Mouse (Mus musculus) forebrain, embryonic 13.5 days (tissue): ENCODE results near the gene Vcl. TPM values are rescaled to one million over a fixed set of nuclear protein-coding genes. Genes with fewer than 3 reads are reported as not detected.

ENCODE experiments used
- ATAC-seq: fragments of 200-750 bp; cut with Nextera tagmentation; 2 replicates; pipeline ENCODE4 v1.8.0; 2017
- H3K27ac ChIP-seq: fragments of 300-500 bp; sonication (generic); 2 replicates; pipeline ENCODE4 v1.5.1; 2015; ENCODE audit warnings: inconsistent platforms, mild to moderate bottlenecking, moderate library complexity
- H3K27me3 ChIP-seq: fragments of 300-500 bp; sonication (generic); 2 replicates; pipeline ENCODE4 v1.6.1; 2015; ENCODE audit warnings: mild to moderate bottlenecking, inconsistent platforms
- H3K36me3 ChIP-seq: fragments of 300-500 bp; sonication (generic); 2 replicates; pipeline ENCODE4 v1.6.1; 2015; ENCODE audit warnings: mild to moderate bottlenecking, inconsistent platforms; ENCODE audit not compliant: poor library complexity, severe bottlenecking
- H3K4me1 ChIP-seq: fragments of 300-500 bp; sonication (generic); 2 replicates; pipeline ENCODE4 v1.6.1; 2015; ENCODE audit warnings: inconsistent platforms
- H3K4me2 ChIP-seq: fragments of 300-500 bp; sonication (generic); 2 replicates; pipeline ENCODE4 v1.6.1; 2015; ENCODE audit warnings: inconsistent platforms, mild to moderate bottlenecking, moderate library complexity
- H3K4me3 ChIP-seq: fragments of 300-500 bp; sonication (generic); 2 replicates; pipeline ENCODE4 v1.5.1; 2015; ENCODE audit warnings: mild to moderate bottlenecking, inconsistent platforms
- H3K9ac ChIP-seq: fragments of 300-500 bp; sonication (generic); 2 replicates; pipeline ENCODE4 v1.6.1; 2015; ENCODE audit warnings: mild to moderate bottlenecking, inconsistent platforms
- H3K9me3 ChIP-seq: fragments of 300-500 bp; sonication (generic); replicated peaks from 2 replicates; pipeline ENCODE4 v1.6.1; 2016; ENCODE audit warnings: inconsistent platforms
- WGBS: fragments of 180-500 bp; shearing (Covaris S2); methylation state at CpG from one replicate; pipeline ENCODE4 v1.1.7; 2015; 5-methylcytosine and 5-hydroxymethylcytosine counted together
- polyA plus RNA-seq: library from polyadenylated mRNA; unstranded; fragments of >200 nt; fragmentation: Nextera tagmentation; extraction: Ambion mirVana; gene quantifications from 2 replicates; pipeline ENCODE4 v1.2.1, GENCODE M21; 2015

Gene Vcl
- 8.8 and 8.9 TPM in 2 replicates for polyA plus RNA-seq

- peak within 1 kb of the TSS; percentile 81 for H3K9ac ChIP-seq
- peak; percentile 99 for ATAC-seq
- peak within 1 kb of the TSS; percentile 68 for H3K27ac ChIP-seq
- no peaks in the 10 kb centered on the region for H3K9me3 ChIP-seq
- under 1% methylated on average over 89 of the region's 89 CpGs for WGBS
- H3K27me3 ChIP-seq, result peaks cover 5% of the 10 kb centered on the region; the same call in 1 of the 2 replicates
- H3K36me3 ChIP-seq, result no peaks in the 10 kb centered on the region
- H3K4me2 ChIP-seq, result peak within 1 kb of the TSS; percentile 81
- peak within 1 kb of the TSS; percentile 86 for H3K4me3 ChIP-seq
- H3K4me1 ChIP-seq, result peaks cover 17% of the 10 kb centered on the region
Measured at GRCm38 (mm10) chr14:20928848-20929745, at the start of gene Vcl. TSS of gene Vcl (plus strand) at chr14:20929398.

GRCm38 (mm10) chr14:20884691-20885090, 44.5 kb upstream of the Vcl start:
- Histone ChIP-seq H3K9ac (no peak overlapping the region), H3K27ac (no peak overlapping the region), H3K9me3 (no peaks in the 10 kb centered on the region), H3K4me1 (0 out of 2 replicates have a peak, but pooled peaks cover 5% of the 10 kb centered on the region), H3K4me3 (no peak overlapping the region), H3K4me2 (no peak overlapping the region), H3K27me3 (no peaks in the 10 kb centered on the region), H3K36me3 (no peaks in the 10 kb centered on the region)
- ATAC-seq, result no peak
- WGBS, result 76% methylated on average over 5 of the region's 5 CpGs

GRCm38 (mm10) chr14:20885091-20885888, 43.9 kb upstream of the Vcl start:
- H3K9me3 ChIP-seq, result no peaks in the 10 kb centered on the region
- no peak overlapping the region for H3K4me3 ChIP-seq
- H3K27me3 ChIP-seq, result no peaks in the 10 kb centered on the region
- no peak for ATAC-seq
- no peak overlapping the region for H3K9ac ChIP-seq
- no peaks in the 10 kb centered on the region for H3K36me3 ChIP-seq
- 0 out of 2 replicates have a peak, but pooled peaks cover 5% of the 10 kb centered on the region for H3K4me1 ChIP-seq
- 30% methylated on average over 10 of the region's 10 CpGs for WGBS
- no peak overlapping the region for H3K4me2 ChIP-seq
- H3K27ac ChIP-seq, result 0 out of 2 replicates have a peak overlapping the region, but pooled peaks have one; percentile 6

GRCm38 (mm10) chr14:20886266-20886665, 42.9 kb upstream of the Vcl start:
- H3K27me3 ChIP-seq, result no peaks in the 10 kb centered on the region
- WGBS, result 22% methylated on average over 4 of the region's 4 CpGs
- ATAC-seq, result no peak

GRCm38 (mm10) chr14:20887541-20888085, 41.6 kb upstream of the Vcl start:
- Histone ChIP-seq H3K9me3 (no peaks in the 10 kb centered on the region), H3K27ac (no peak overlapping the region), H3K4me2 (no peak overlapping the region), H3K36me3 (no peaks in the 10 kb centered on the region), H3K4me3 (no peak overlapping the region), H3K27me3 (no peaks in the 10 kb centered on the region), H3K4me1 (peaks cover 5% of the 10 kb centered on the region; the same call in 1 of the 2 replicates), H3K9ac (no peak overlapping the region)
- ATAC-seq, result no peak
- 95% methylated on average over 7 of the region's 7 CpGs for WGBS

More at GRCm38 (mm10) chr14:20886266-20886665, 42.9 kb upstream of the Vcl start:
- Histone ChIP-seq H3K36me3 (no peaks in the 10 kb centered on the region), H3K9ac (no peak overlapping the region), H3K27ac (no peak overlapping the region), H3K4me2 (no peak overlapping the region), H3K4me1 (0 out of 2 replicates have a peak, but pooled peaks cover 5% of the 10 kb centered on the region), H3K4me3 (no peak overlapping the region), H3K9me3 (no peaks in the 10 kb centered on the region)

- peak; percentile 13; the same call in 1 of the 2 replicates for ATAC-seq
- H3K4me3 ChIP-seq, result no peak overlapping the region
- no peaks in the 10 kb centered on the region for H3K9me3 ChIP-seq
- H3K9ac ChIP-seq, result no peak overlapping the region
- no peaks in the 10 kb centered on the region for H3K36me3 ChIP-seq
- no peaks in the 10 kb centered on the region for H3K27me3 ChIP-seq
- no peak overlapping the region for H3K4me2 ChIP-seq
- H3K4me1 ChIP-seq, result no peaks in the 10 kb centered on the region; the same call in 1 of the 2 replicates
- 50% methylated on average over 9 of the region's 9 CpGs for WGBS
- no peak overlapping the region for H3K27ac ChIP-seq
Measured at GRCm38 (mm10) chr14:20891941-20892402, 37.2 kb upstream of the Vcl start.

GRCm38 (mm10) chr14:20893815-20894214, 35.4 kb upstream of the Vcl start:
- Histone ChIP-seq H3K27ac (no peak overlapping the region), H3K4me3 (no peak overlapping the region), H3K9ac (no peak overlapping the region), H3K36me3 (no peaks in the 10 kb centered on the region), H3K27me3 (no peaks in the 10 kb centered on the region), H3K4me1 (no peaks in the 10 kb centered on the region; the same call in 1 of the 2 replicates), H3K9me3 (no peaks in the 10 kb centered on the region), H3K4me2 (no peak overlapping the region)
- ATAC-seq, result no peak
- 79% methylated on average over 4 of the region's 4 CpGs for WGBS

GRCm38 (mm10) chr14:20901267-20901666, 27.9 kb upstream of the Vcl start:
- no peak for ATAC-seq
- H3K9me3 ChIP-seq, result no peaks in the 10 kb centered on the region
- no peak overlapping the region for H3K9ac ChIP-seq
- no peaks in the 10 kb centered on the region for H3K27me3 ChIP-seq
- H3K36me3 ChIP-seq, result no peaks in the 10 kb centered on the region
- no peak overlapping the region for H3K4me3 ChIP-seq
- H3K4me2 ChIP-seq, result no peak overlapping the region
- no peak overlapping the region for H3K27ac ChIP-seq
- no peaks in the 10 kb centered on the region for H3K4me1 ChIP-seq
- 92% methylated on average over 3 of the region's 3 CpGs for WGBS

GRCm38 (mm10) chr14:20903137-20903536, 26.1 kb upstream of the Vcl start:
- Histone ChIP-seq H3K9ac (no peak overlapping the region), H3K4me3 (no peak overlapping the region), H3K27me3 (no peaks in the 10 kb centered on the region), H3K4me1 (no peaks in the 10 kb centered on the region), H3K27ac (no peak overlapping the region), H3K36me3 (no peaks in the 10 kb centered on the region), H3K4me2 (no peak overlapping the region), H3K9me3 (no peaks in the 10 kb centered on the region)
- ATAC-seq, result no peak
- WGBS, result 92% methylated on average over 6 of the region's 6 CpGs

- ATAC-seq, result no peak
- WGBS, result 90% methylated on average over 2 of the region's 2 CpGs
- Histone ChIP-seq H3K4me1 (peaks cover 7% of the 10 kb centered on the region; the same call in 1 of the 2 replicates), H3K9ac (no peak overlapping the region), H3K27me3 (no peaks in the 10 kb centered on the region), H3K36me3 (no peaks in the 10 kb centered on the region), H3K9me3 (no peaks in the 10 kb centered on the region), H3K4me3 (no peak overlapping the region), H3K27ac (no peak overlapping the region), H3K4me2 (no peak overlapping the region)
Measured at GRCm38 (mm10) chr14:20911811-20912210, 17.4 kb upstream of the Vcl start.

- no peak for ATAC-seq
- H3K4me1 ChIP-seq, result peaks cover 7% of the 10 kb centered on the region; the same call in 1 of the 2 replicates
- 36% methylated on average over 2 of the region's 2 CpGs for WGBS
- no peak overlapping the region for H3K4me3 ChIP-seq
- no peak overlapping the region for H3K9ac ChIP-seq
- no peaks in the 10 kb centered on the region for H3K9me3 ChIP-seq
- H3K27me3 ChIP-seq, result no peaks in the 10 kb centered on the region
- no peak overlapping the region for H3K27ac ChIP-seq
- no peak overlapping the region for H3K4me2 ChIP-seq
- H3K36me3 ChIP-seq, result no peaks in the 10 kb centered on the region
Measured at GRCm38 (mm10) chr14:20914415-20914814, 14.8 kb upstream of the Vcl start.
